Comparison of ENCODE assay signal across 21 mouse cellular contexts in the genomic region with DNA sequence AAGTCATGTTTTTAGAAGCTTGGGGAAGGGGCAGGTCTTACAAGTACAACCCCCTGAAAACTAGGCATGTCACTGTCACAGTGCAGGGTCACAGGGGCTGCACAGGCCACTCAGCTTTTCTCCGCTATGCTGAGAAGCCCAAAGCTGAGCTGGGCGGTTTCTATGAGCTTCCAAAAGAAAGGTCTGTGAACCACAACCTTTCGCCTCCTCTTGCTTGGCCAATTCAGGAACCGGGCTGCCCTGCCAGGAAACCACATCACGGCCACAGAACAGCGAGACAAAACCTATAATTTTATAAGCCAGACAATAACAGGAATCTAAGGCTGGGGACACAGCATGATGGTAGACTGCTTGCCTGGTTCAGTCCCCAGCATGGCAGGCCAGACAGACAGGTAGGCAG. TPM values are rescaled to one million over a fixed set of nuclear protein-coding genes. Genes with fewer than 3 reads are reported as not detected.
DNase-seq lines count a peak whose midpoint lies in the region; ATAC-seq lines count a peak whose summit lies in the region.
"Had no signal": no experiment of that assay in that cellular context is flagged by ENCODE, and none has a peak within 500 bp of the region (broad histone marks: within the 10 kb centered on the region; RNA-seq: fewer than 3 reads in every experiment).

No protein-coding gene starts in this region.

- no peak overlapping the region for H3K9ac ChIP-seq in kidney, embryonic 16.5 days (replicated peaks; ENCODE audit: low read length)
- H3K9ac ChIP-seq in midbrain, embryonic 11.5 days (ENCODE audit: low read length), result no peak overlapping the region
- H3K9ac ChIP-seq: embryonic facial prominence, embryonic 13.5 days; forebrain, embryonic 12.5 days; heart, embryonic 12.5 days; hindbrain, embryonic 15.5 days had no signal

- no peak overlapping the region for H3K4me2 ChIP-seq in kidney, embryonic 16.5 days (replicated peaks; ENCODE audit: low read depth, low read length)
- H3K4me2 ChIP-seq in midbrain, embryonic 11.5 days, result no peak overlapping the region
- H3K4me2 ChIP-seq: embryonic facial prominence, embryonic 13.5 days; forebrain, embryonic 12.5 days; heart, embryonic 12.5 days; hindbrain, embryonic 15.5 days had no signal

- peak; percentile 60 for DNase-seq in kidney, adult 9 months
- no peak for DNase-seq in midbrain, embryonic 11.5 days (ENCODE audit: low spot score, missing footprints)
- no peak for DNase-seq in gastrocnemius, postnatal 10 days
- DNase-seq: adrenal gland, adult 2 months; adrenal gland, postnatal 36 days; cerebellum, adult 11 months; cerebellum, adult 8-10 months; cerebellum, postnatal 14 days; gastrocnemius, postnatal 14 days had no signal

- no peaks in the 10 kb centered on the region for H3K27me3 ChIP-seq in kidney, embryonic 16.5 days (ENCODE audit: insufficient read depth, low read length)
- peaks cover 63% of the 10 kb centered on the region for H3K27me3 ChIP-seq in megakaryocyte, embryonic 14.5 days (replicated peaks)
- no peaks in the 10 kb centered on the region for H3K27me3 ChIP-seq in midbrain, embryonic 11.5 days (ENCODE audit: control insufficient read depth, insufficient read depth, low read length)
- H3K27me3 ChIP-seq: CH12.LX; embryonic facial prominence, embryonic 13.5 days; forebrain, embryonic 12.5 days; hindbrain, embryonic 15.5 days; Patski had no signal

- ATAC-seq in kidney, embryonic 16.5 days (ENCODE audit: low FRiP score, low TSS enrichment), result no peak
- no peak for ATAC-seq in megakaryocyte, adult 5-6 weeks (ENCODE audit: poor library complexity, severe bottlenecking)
- ATAC-seq in hematopoietic stem cell, adult 5-6 weeks (replicated peaks in 1 of 2; ENCODE audit: insufficient read depth in 1 of 2, low FRiP score in 2 of 2, low TSS enrichment in 1 of 2, low read depth in 1 of 2, poor library complexity in 2 of 2, severe bottlenecking in 2 of 2), result peak; percentile 49 to 57; a peak in 1 of 4 replicates
- ATAC-seq in midbrain, embryonic 11.5 days (ENCODE audit: low FRiP score), result no peak
- ATAC-seq: activated CD4-positive, CD25-positive, alpha-beta regulatory T cell, adult 4 months; forebrain, embryonic 16.5 days; Patski had no signal

- peaks cover 17% of the 10 kb centered on the region; the same call in 1 of the 2 replicates for H3K36me3 ChIP-seq in kidney, embryonic 16.5 days (ENCODE audit: insufficient read depth, low read length)
- no peaks in the 10 kb centered on the region for H3K36me3 ChIP-seq in megakaryocyte, embryonic 14.5 days (replicated peaks; ENCODE audit: low read length)
- H3K36me3 ChIP-seq in midbrain, embryonic 11.5 days (ENCODE audit: control insufficient read depth, insufficient read depth, low read length), result peaks cover 5% of the 10 kb centered on the region; the same call in 1 of the 2 replicates

- H3K27ac ChIP-seq in kidney, embryonic 16.5 days (ENCODE audit: low read length), result no peak overlapping the region
- H3K27ac ChIP-seq in midbrain, embryonic 11.5 days (ENCODE audit: low read depth, low read length), result no peak overlapping the region
- H3K27ac ChIP-seq: embryonic facial prominence, embryonic 13.5 days; forebrain, embryonic 12.5 days; hindbrain, embryonic 15.5 days had no signal

- no peak overlapping the region for H3K4me3 ChIP-seq in kidney, embryonic 16.5 days (ENCODE audit: low read length)
- H3K4me3 ChIP-seq in megakaryocyte, embryonic 14.5 days (replicated peaks), result peak overlapping the region; percentile 44
- no peak overlapping the region for H3K4me3 ChIP-seq in midbrain, embryonic 11.5 days (ENCODE audit: low read depth, low read length)
- H3K4me3 ChIP-seq: embryonic facial prominence, embryonic 13.5 days; forebrain, embryonic 12.5 days; heart, embryonic 12.5 days; hindbrain, embryonic 15.5 days had no signal

- no peaks in the 10 kb centered on the region for H3K9me3 ChIP-seq in kidney, embryonic 16.5 days (ENCODE audit: low read length)
- no peaks in the 10 kb centered on the region for H3K9me3 ChIP-seq in megakaryocyte, embryonic 14.5 days
- no peaks in the 10 kb centered on the region for H3K9me3 ChIP-seq in midbrain, embryonic 11.5 days (ENCODE audit: control insufficient read depth, low read length)
- H3K9me3 ChIP-seq: embryonic facial prominence, embryonic 13.5 days; forebrain, embryonic 12.5 days; heart, embryonic 12.5 days; hindbrain, embryonic 15.5 days had no signal

- no peaks in the 10 kb centered on the region for H3K4me1 ChIP-seq in kidney, embryonic 16.5 days (ENCODE audit: insufficient read depth, low read length)
- H3K4me1 ChIP-seq in megakaryocyte, embryonic 14.5 days, result peaks cover 26% of the 10 kb centered on the region
- H3K4me1 ChIP-seq in midbrain, embryonic 11.5 days (ENCODE audit: control insufficient read depth, insufficient read depth, low read length), result no peaks in the 10 kb centered on the region
- H3K4me1 ChIP-seq: embryonic facial prominence, embryonic 13.5 days; forebrain, embryonic 12.5 days; heart, embryonic 12.5 days; hindbrain, embryonic 15.5 days had no signal

- WGBS in kidney, embryonic 16.5 days, result 82% methylated on average over 6 of the region's 6 CpGs
- WGBS in midbrain, embryonic 11.5 days, result 78% methylated on average over 6 of the region's 6 CpGs

RNA-seq across cellular contexts. Expression of a gene that starts 11.5 kb away (rescaled TPM):
- 10.1 and 10.2 TPM in 2 replicates for polyA plus RNA-seq in kidney, embryonic 16.5 days (2015; fragmentation: Nextera tagmentation; extraction: Ambion mirVana)
- 1.6 and 2.9 TPM in 2 replicates for polyA plus RNA-seq in megakaryocyte, embryonic 14.5 days (2012; ENCODE audit: insufficient read depth, low replicate concordance)
- 1.0 and 1.1 TPM in 2 replicates for total RNA-seq in megakaryocyte, adult 5-6 weeks (2015)
- 0.37 and 0.73 TPM in 2 replicates for total RNA-seq in megakaryocyte, adult 5-6 weeks (2017)
- total RNA-seq in hematopoietic stem cell, adult 5-6 weeks (2017), result 1.6 and 3.4 TPM in 2 replicates
- polyA plus RNA-seq in midbrain, embryonic 11.5 days (2014; fragmentation: Nextera tagmentation; extraction: Ambion mirVana), result 15.0 and 15.6 TPM in 2 replicates
- 10 to 100 TPM; 11.1 to 13.2 TPM for total RNA-seq in gastrocnemius, postnatal 10 days (2021)

RNA-seq across cellular contexts. Expression of a gene that starts 26.9 kb away (rescaled TPM):
- polyA plus RNA-seq in kidney, embryonic 16.5 days (2015; fragmentation: Nextera tagmentation; extraction: Ambion mirVana), result 262 and 290 TPM in 2 replicates
- 28.5 and 32.0 TPM in 2 replicates for polyA plus RNA-seq in megakaryocyte, embryonic 14.5 days (2012; ENCODE audit: insufficient read depth, low replicate concordance)
- 576 and 578 TPM in 2 replicates for total RNA-seq in megakaryocyte, adult 5-6 weeks (2015)
- total RNA-seq in megakaryocyte, adult 5-6 weeks (2017), result 242 and 284 TPM in 2 replicates
- total RNA-seq in hematopoietic stem cell, adult 5-6 weeks (2017), result 164 and 199 TPM in 2 replicates
- 258 and 272 TPM in 2 replicates for polyA plus RNA-seq in midbrain, embryonic 11.5 days (2014; fragmentation: Nextera tagmentation; extraction: Ambion mirVana)
- total RNA-seq in gastrocnemius, postnatal 10 days (2021), result 10 to 100 TPM; 64.8 to 67.8 TPM

RNA-seq across cellular contexts. Expression of a gene that starts 36.5 kb away (rescaled TPM):
- polyA plus RNA-seq in kidney, embryonic 16.5 days (2015; fragmentation: Nextera tagmentation; extraction: Ambion mirVana), result 37.5 and 37.8 TPM in 2 replicates
- 3.0 TPM in 1 of 2 replicates, not detected in the other for polyA plus RNA-seq in megakaryocyte, embryonic 14.5 days (2012; ENCODE audit: insufficient read depth, low replicate concordance)
- total RNA-seq in megakaryocyte, adult 5-6 weeks (2015), result 1.2 and 2.0 TPM in 2 replicates
- 3.8 and 4.0 TPM in 2 replicates for total RNA-seq in megakaryocyte, adult 5-6 weeks (2017)
- 10.9 and 12.4 TPM in 2 replicates for total RNA-seq in hematopoietic stem cell, adult 5-6 weeks (2017)
- 27.7 and 29.9 TPM in 2 replicates for polyA plus RNA-seq in midbrain, embryonic 11.5 days (2014; fragmentation: Nextera tagmentation; extraction: Ambion mirVana)
- total RNA-seq in gastrocnemius, postnatal 10 days (2021), result 10 to 100 TPM; 13.1 to 16.1 TPM

RNA-seq across cellular contexts. Expression of a gene that starts 48.4 kb away (rescaled TPM):
- polyA plus RNA-seq in kidney, embryonic 16.5 days (2015; fragmentation: Nextera tagmentation; extraction: Ambion mirVana), result 41.6 and 45.4 TPM in 2 replicates
- polyA plus RNA-seq in megakaryocyte, embryonic 14.5 days (2012; ENCODE audit: insufficient read depth, low replicate concordance), result 57.2 and 75.5 TPM in 2 replicates
- total RNA-seq in megakaryocyte, adult 5-6 weeks (2015), result 1.1 and 3.2 TPM in 2 replicates
- 0.51 and 4.5 TPM in 2 replicates for total RNA-seq in megakaryocyte, adult 5-6 weeks (2017)
- 1.6 and 4.0 TPM in 2 replicates for total RNA-seq in hematopoietic stem cell, adult 5-6 weeks (2017)
- 3.8 and 3.9 TPM in 2 replicates for polyA plus RNA-seq in midbrain, embryonic 11.5 days (2014; fragmentation: Nextera tagmentation; extraction: Ambion mirVana)
- 1 to 10 TPM; 6.5 to 8.6 TPM for total RNA-seq in gastrocnemius, postnatal 10 days (2021)
- polyA plus RNA-seq: activated CD4-positive, CD25-positive, alpha-beta regulatory T cell, adult 4 months had no signal

Comparison
In these comparisons a context has a peak if more than half of its experiments do, and no peak if none do; other contexts are left out.
1. ATAC-seq: peak in hematopoietic stem cell, adult 5-6 weeks (2 of 2); none in kidney, embryonic 16.5 days (single experiment), megakaryocyte, adult 5-6 weeks (single experiment) and midbrain, embryonic 11.5 days (single experiment).